Comparison of ENCODE assay signal across 32 mouse cellular contexts in genomic region chr7:105576166-105576748, GRCm38 (mm10). TPM values are rescaled to one million over a fixed set of nuclear protein-coding genes. Genes with fewer than 3 reads are reported as not detected.
DNase-seq lines count a peak whose midpoint lies in the region; ATAC-seq lines count a peak whose summit lies in the region.
"Had no signal": no experiment of that assay in that cellular context is flagged by ENCODE, and none has a peak within 500 bp of the region (broad histone marks: within the 10 kb centered on the region; RNA-seq: fewer than 3 reads in every experiment).

No protein-coding gene starts in this region.

- H3K4me2 ChIP-seq in embryonic facial prominence, embryonic 14.5 days (ENCODE audit: low read depth, low read length) = no peak overlapping the region
- H3K4me2 ChIP-seq in lung, embryonic 16.5 days (ENCODE audit: low read depth, low read length) = no peak overlapping the region
- H3K4me2 ChIP-seq: embryonic facial prominence, embryonic 13.5 days; heart, embryonic 13.5 days; hindbrain, embryonic 14.5 days; liver, embryonic 12.5 days; midbrain, embryonic 11.5 days; neural tube, embryonic 12.5 days had no signal

- H3K9me3 ChIP-seq in embryonic facial prominence, embryonic 14.5 days (ENCODE audit: control insufficient read depth, low read length) = no peaks in the 10 kb centered on the region
- no peaks in the 10 kb centered on the region for H3K9me3 ChIP-seq in embryonic facial prominence, embryonic 10.5 days
- no peaks in the 10 kb centered on the region for H3K9me3 ChIP-seq in lung, embryonic 16.5 days (ENCODE audit: control insufficient read depth, low read length)
- H3K9me3 ChIP-seq: embryonic facial prominence, embryonic 13.5 days; heart, embryonic 13.5 days; liver, embryonic 12.5 days; neural tube, embryonic 12.5 days had no signal

- H3K27ac ChIP-seq in embryonic facial prominence, embryonic 14.5 days (replicated peaks; ENCODE audit: low read depth, low read length) = no peak overlapping the region
- H3K27ac ChIP-seq in embryonic facial prominence, embryonic 10.5 days (replicated peaks) = no peak overlapping the region
- H3K27ac ChIP-seq in lung, embryonic 16.5 days (ENCODE audit: low read length) = peak overlapping the region; percentile 33
- H3K27ac ChIP-seq: embryonic facial prominence, embryonic 13.5 days; heart, embryonic 13.5 days; hindbrain, embryonic 14.5 days; liver, embryonic 12.5 days; neural tube, embryonic 12.5 days had no signal

- H3K4me1 ChIP-seq in embryonic facial prominence, embryonic 14.5 days (ENCODE audit: control insufficient read depth, insufficient read depth, low read length) = 0 out of 2 replicates have a peak, but pooled peaks cover 11% of the 10 kb centered on the region
- H3K4me1 ChIP-seq in embryonic facial prominence, embryonic 10.5 days = peaks cover 17% of the 10 kb centered on the region
- H3K4me1 ChIP-seq in lung, embryonic 16.5 days (replicated peaks; ENCODE audit: control insufficient read depth, insufficient read depth, low read length) = peaks cover 14% of the 10 kb centered on the region

- no peak overlapping the region for H3K4me3 ChIP-seq in embryonic facial prominence, embryonic 14.5 days (ENCODE audit: low read depth, low read length)
- H3K4me3 ChIP-seq in embryonic facial prominence, embryonic 10.5 days = no peak overlapping the region
- no peak overlapping the region for H3K4me3 ChIP-seq in lung, embryonic 16.5 days (ENCODE audit: low read length)
- H3K4me3 ChIP-seq: embryonic facial prominence, embryonic 13.5 days; erythroblast, embryonic 14.5 days; heart, embryonic 13.5 days; liver, embryonic 12.5 days; neural tube, embryonic 12.5 days had no signal

- H3K9ac ChIP-seq in embryonic facial prominence, embryonic 14.5 days (ENCODE audit: low read depth, low read length) = no peak overlapping the region
- H3K9ac ChIP-seq in lung, embryonic 16.5 days (ENCODE audit: low read length) = no peak overlapping the region
- H3K9ac ChIP-seq: embryonic facial prominence, embryonic 13.5 days; heart, embryonic 13.5 days; hindbrain, embryonic 14.5 days; liver, embryonic 12.5 days; liver, postnatal 0 days; neural tube, embryonic 12.5 days had no signal

- 54% methylated on average over 3 of the region's 3 CpGs for WGBS in embryonic facial prominence, embryonic 14.5 days
- 76% methylated on average over 3 of the region's 3 CpGs for WGBS in embryonic facial prominence, embryonic 10.5 days
- WGBS in lung, embryonic 16.5 days = 42% methylated on average over 3 of the region's 3 CpGs

- no peaks in the 10 kb centered on the region for H3K27me3 ChIP-seq in embryonic facial prominence, embryonic 14.5 days (replicated peaks; ENCODE audit: control insufficient read depth, insufficient read depth, low read length)
- no peaks in the 10 kb centered on the region for H3K27me3 ChIP-seq in embryonic facial prominence, embryonic 10.5 days (replicated peaks; ENCODE audit: low read depth, poor library complexity, severe bottlenecking)
- no peaks in the 10 kb centered on the region for H3K27me3 ChIP-seq in lung, embryonic 16.5 days (ENCODE audit: control insufficient read depth, insufficient read depth, low read depth, low read length)
- H3K27me3 ChIP-seq: embryonic facial prominence, embryonic 13.5 days; heart, embryonic 13.5 days; neural tube, embryonic 12.5 days had no signal

- peaks cover 16% of the 10 kb centered on the region for H3K36me3 ChIP-seq in embryonic facial prominence, embryonic 14.5 days (ENCODE audit: control insufficient read depth, insufficient read depth, low read length)
- H3K36me3 ChIP-seq in embryonic facial prominence, embryonic 10.5 days (replicated peaks) = peaks cover 27% of the 10 kb centered on the region
- H3K36me3 ChIP-seq in lung, embryonic 16.5 days (ENCODE audit: control insufficient read depth, insufficient read depth, low read length) = peaks cover 3% of the 10 kb centered on the region; the same call in 1 of the 2 replicates
- H3K36me3 ChIP-seq: liver, embryonic 12.5 days had no signal

- DNase-seq in cerebellum, adult 11-12 months = peak; percentile 18
- peak; percentile 6 for DNase-seq in embryonic facial prominence, embryonic 14.5 days (ENCODE audit: low spot score)
- DNase-seq in embryonic facial prominence, embryonic 10.5 days (ENCODE audit: low spot score) = no peak
- no peak for DNase-seq in lung, postnatal 10 days
- peak; percentile 69 for DNase-seq in brain, adult 2 months (ENCODE audit: low read depth, low spot score)
- DNase-seq in adrenal gland, postnatal 4 days (ENCODE audit: low spot score in 2 of 2) = no peak
- DNase-seq: adrenal gland, adult 8-10 months; embryo, embryonic 11 days; gastrocnemius, postnatal 10 days; heart, postnatal 10 days; kidney, adult 9 months; kidney, postnatal 10 days; left cerebral cortex, postnatal 4 days; liver, postnatal 0 days; right cerebral cortex, adult 18-20 months had no signal

- no peak for ATAC-seq in cerebellum, adult (ENCODE audit: insufficient number of reproducible peaks, low FRiP score, low TSS enrichment)
- no peak for ATAC-seq in embryonic facial prominence, embryonic 14.5 days (ENCODE audit: low read depth)
- ATAC-seq in lung, embryonic 16.5 days (ENCODE audit: low read depth) = no peak
- ATAC-seq: forebrain, embryonic 16.5 days; intestine, postnatal 0 days; liver, embryonic 12.5 days; liver, postnatal 0 days; midbrain, embryonic 16.5 days had no signal

RNA-seq across cellular contexts. Expression of gene Apbb1, which starts 5.2 kb away (rescaled TPM):
- 45.6 and 48.2 TPM in 2 replicates for polyA plus RNA-seq in embryonic facial prominence, embryonic 14.5 days (2014; fragmentation: Nextera tagmentation; extraction: Ambion mirVana)
- polyA plus RNA-seq in embryonic facial prominence, embryonic 10.5 days (2016; fragmentation: Nextera tagmentation; extraction: Ambion mirVana) = 94.9 and 104 TPM in 2 replicates
- 46.3 and 48.0 TPM in 2 replicates for polyA plus RNA-seq in lung, embryonic 16.5 days (2015; fragmentation: Nextera tagmentation; extraction: Ambion mirVana)
- total RNA-seq in adrenal gland, postnatal 4 days (2021) = 10 to 100 TPM; 36.8 to 42.3 TPM
- total RNA-seq: megakaryocyte progenitor cell, adult 5-6 weeks had no signal

RNA-seq across cellular contexts. Expression of gene Smpd1, which starts 22.1 kb away (rescaled TPM):
- 51.8 and 54.6 TPM in 2 replicates for polyA plus RNA-seq in embryonic facial prominence, embryonic 14.5 days (2014; fragmentation: Nextera tagmentation; extraction: Ambion mirVana)
- 30.3 and 33.1 TPM in 2 replicates for polyA plus RNA-seq in embryonic facial prominence, embryonic 10.5 days (2016; fragmentation: Nextera tagmentation; extraction: Ambion mirVana)
- 47.8 and 50.3 TPM in 2 replicates for polyA plus RNA-seq in lung, embryonic 16.5 days (2015; fragmentation: Nextera tagmentation; extraction: Ambion mirVana)
- 10 to 100 TPM; 39.4 to 40.3 TPM for total RNA-seq in adrenal gland, postnatal 4 days (2021)

RNA-seq across cellular contexts. Expression of gene Hpx, which starts 23.7 kb away (rescaled TPM):
- 0.38 and 0.40 TPM in 2 replicates for polyA plus RNA-seq in embryonic facial prominence, embryonic 14.5 days (2014; fragmentation: Nextera tagmentation; extraction: Ambion mirVana)
- polyA plus RNA-seq in embryonic facial prominence, embryonic 10.5 days (2016; fragmentation: Nextera tagmentation; extraction: Ambion mirVana) = 0.22 TPM in 1 of 2 replicates, not detected in the other
- polyA plus RNA-seq in lung, embryonic 16.5 days (2015; fragmentation: Nextera tagmentation; extraction: Ambion mirVana) = 1.0 and 4.6 TPM in 2 replicates
- 100 to 1,000 TPM in 1 of 2 experiments, 10 to 100 TPM in 1; 10.6 to 269 TPM for total RNA-seq in adrenal gland, postnatal 4 days (2021)
- total RNA-seq: CH12.LX; hematopoietic stem cell, adult 5-6 weeks; layer of hippocampus, postnatal 10 days; megakaryocyte progenitor cell, adult 5-6 weeks had no signal
- polyA plus RNA-seq: erythroblast, embryonic 14.5 days; forebrain, embryonic 11.5 days; hindbrain, embryonic 14.5 days had no signal

RNA-seq across cellular contexts. Expression of gene Trim3, which starts 57.1 kb away (rescaled TPM):
- 31.2 and 32.8 TPM in 2 replicates for polyA plus RNA-seq in embryonic facial prominence, embryonic 14.5 days (2014; fragmentation: Nextera tagmentation; extraction: Ambion mirVana)
- 28.8 and 34.9 TPM in 2 replicates for polyA plus RNA-seq in embryonic facial prominence, embryonic 10.5 days (2016; fragmentation: Nextera tagmentation; extraction: Ambion mirVana)
- 61.8 and 67.0 TPM in 2 replicates for polyA plus RNA-seq in lung, embryonic 16.5 days (2015; fragmentation: Nextera tagmentation; extraction: Ambion mirVana)
- 10 to 100 TPM; 51.4 to 56.7 TPM for total RNA-seq in adrenal gland, postnatal 4 days (2021)

Comparison
In these comparisons a context has a peak if more than half of its experiments do, and no peak if none do; other contexts are left out.
1. DNase-seq: peak in cerebellum, adult 11-12 months (single experiment), embryonic facial prominence, embryonic 14.5 days (single experiment) and brain, adult 2 months (single experiment); none in embryonic facial prominence, embryonic 10.5 days (single experiment), lung, postnatal 10 days (single experiment) and adrenal gland, postnatal 4 days (0 of 2).